Mouse (Mus musculus) megakaryocyte, embryonic 14.5 days (primary cell): ENCODE results near the gene Asic2.

Experiments
- FLI1 ChIP-seq: IDR thresholded peaks from 2 replicates; pipeline ENCODE4 v1.6.1; 2012; ENCODE audit warnings: low read length, inconsistent platforms, mixed read lengths
- GATA1 ChIP-seq: IDR thresholded peaks from 3 replicates; pipeline ENCODE4 v1.6.1; 2012; ENCODE audit warnings: mixed read lengths, low read length, inconsistent platforms, borderline replicate concordance

GRCm38 (mm10) chr11:81780596-81780995 is 187.7 kb downstream of the Asic2 start:
- no peak for TF ChIP-seq GATA1
- no peak for TF ChIP-seq FLI1
